Mouse (Mus musculus): ENCODE measurements around the gene Ptch2.
A peak's percentile ranks its signal among the peaks of the same experiment; 100 is the strongest.

- TF ChIP-seq POLR2A (IDR thresholded peaks at IDR 0.05; ENCODE audit: low read depth, low read length) (no peak), CTCF (conservative IDR thresholded peaks at IDR 0.05; ENCODE audit: insufficient read depth, insufficient read length, low read depth, low read length) (peak; percentile 77)
These were observed 43.3 kb downstream of the Ptch2 start for GRCm38 (mm10) chr4:117139217-117139612.

All from kidney, adult 2 months (tissue).